Mouse (Mus musculus) lung, postnatal 0 days (tissue): ENCODE measurements at regions not wholly inside any gene's neighbourhood (a gene's known extent, or its start where the extent isn't known, plus 50 kb on each side); places are given as distances from the start of the nearest gene placed in this dataset.

Experiments
- ATAC-seq: fragments of 200-750 bp; cut with Nextera tagmentation; 2 replicates; pipeline ENCODE4 v1.8.0; 2017; ENCODE audit warnings: moderate library complexity
- DNase-seq: peaks from one replicate; pipeline ENCODE4 v3.0.0-alpha.2; 2016; ENCODE audit warnings: low spot score
- H3K27ac ChIP-seq: fragments of 300-500 bp; sonication (generic); 2 replicates; pipeline ENCODE4 v1.5.1; 2014; ENCODE audit warnings: antibody characterized with exemption, mild to moderate bottlenecking, low read length, mixed read lengths
- H3K27me3 ChIP-seq: fragments of 300-500 bp; sonication (generic); replicated peaks from 2 replicates; pipeline ENCODE4 v1.6.1; 2014; ENCODE audit warnings: low read length, mixed read lengths; ENCODE audit not compliant: insufficient read depth
- H3K36me3 ChIP-seq: fragments of 300-500 bp; sonication (generic); 2 replicates; pipeline ENCODE4 v1.6.1; 2014; ENCODE audit warnings: low read length, mixed read lengths; ENCODE audit not compliant: insufficient read depth
- H3K4me1 ChIP-seq: fragments of 300-500 bp; sonication (generic); 2 replicates; pipeline ENCODE4 v1.6.1; 2014; ENCODE audit warnings: antibody characterized with exemption, low read depth, low read length, mixed read lengths; ENCODE audit not compliant: insufficient read depth
- H3K4me2 ChIP-seq: fragments of 300-500 bp; sonication (generic); replicated peaks from 2 replicates; pipeline ENCODE4 v1.6.1; 2014; ENCODE audit warnings: low read depth, mild to moderate bottlenecking, low read length, moderate library complexity, mixed read lengths
- H3K4me3 ChIP-seq: fragments of 300-500 bp; sonication (generic); 2 replicates; pipeline ENCODE4 v1.5.1; 2014; ENCODE audit warnings: low read depth, low read length
- H3K9ac ChIP-seq: fragments of 300-500 bp; sonication (generic); replicated peaks from 2 replicates; pipeline ENCODE4 v1.6.1; 2014; ENCODE audit warnings: low read depth, mild to moderate bottlenecking
- H3K9me3 ChIP-seq: fragments of 300-500 bp; sonication (generic); 2 replicates; pipeline ENCODE4 v1.6.1; 2016; ENCODE audit warnings: low read length, mixed read lengths
- CTCF ChIP-seq: IDR thresholded peaks from 2 replicates; pipeline ENCODE4 v1.5.1; 2016; ENCODE audit warnings: antibody characterized with exemption, mild to moderate bottlenecking
- EP300 ChIP-seq: IDR thresholded peaks from 2 replicates; pipeline ENCODE4 v1.6.1; 2016; ENCODE audit warnings: antibody characterized with exemption, mild to moderate bottlenecking, control low read depth
- WGBS: fragments of 180-500 bp; shearing (Covaris S2); extraction: QIAGEN DNeasy Blood & Tissue Kit; methylation state at CpG from one replicate; pipeline ENCODE4 v1.1.7; 2014; 5-methylcytosine and 5-hydroxymethylcytosine counted together

DNA sequence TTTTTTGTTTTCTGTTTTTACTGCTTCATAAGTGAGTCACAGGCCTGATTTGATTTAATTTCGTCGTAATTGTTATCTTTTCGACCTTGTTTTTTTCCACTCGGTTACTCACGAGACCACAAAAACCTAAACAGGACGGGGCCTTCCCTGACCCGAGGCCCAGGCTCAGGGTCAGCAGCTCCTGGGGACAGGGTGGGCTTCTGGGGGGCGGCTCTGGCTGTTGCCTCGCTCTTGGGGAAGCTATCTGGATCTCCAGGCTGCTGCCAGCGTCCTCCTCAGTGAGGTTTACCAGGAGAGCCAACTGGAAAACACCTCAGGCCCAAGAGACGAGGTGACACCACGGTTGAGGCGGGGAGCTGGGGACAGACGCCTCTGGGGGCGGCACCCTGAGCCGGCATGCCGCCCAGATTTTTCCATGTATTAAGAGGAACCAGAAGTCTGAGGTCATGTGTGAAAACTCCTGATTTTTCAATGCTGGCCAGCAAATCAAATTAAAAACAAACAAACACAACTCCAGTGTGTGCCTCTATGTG, 71.8 kb upstream of the Tmem189 start:
- DNase-seq (peak; percentile 49), ATAC-seq (no peak)
- H3K4me2 ChIP-seq, result no peak overlapping the region
- no peak overlapping the region for H3K9ac ChIP-seq
- no peaks in the 10 kb centered on the region for H3K36me3 ChIP-seq
- no peak overlapping the region for H3K4me3 ChIP-seq
- no peaks in the 10 kb centered on the region for H3K27me3 ChIP-seq
- peak overlapping the region; percentile 29 for H3K27ac ChIP-seq
- H3K4me1 ChIP-seq, result peaks cover 19% of the 10 kb centered on the region; the same call in 1 of the 2 replicates
- TF ChIP-seq CTCF, result no peak
- no peak for TF ChIP-seq EP300
- 70% methylated on average over 17 of the region's 17 CpGs for WGBS
- no peaks in the 10 kb centered on the region for H3K9me3 ChIP-seq

DNA sequence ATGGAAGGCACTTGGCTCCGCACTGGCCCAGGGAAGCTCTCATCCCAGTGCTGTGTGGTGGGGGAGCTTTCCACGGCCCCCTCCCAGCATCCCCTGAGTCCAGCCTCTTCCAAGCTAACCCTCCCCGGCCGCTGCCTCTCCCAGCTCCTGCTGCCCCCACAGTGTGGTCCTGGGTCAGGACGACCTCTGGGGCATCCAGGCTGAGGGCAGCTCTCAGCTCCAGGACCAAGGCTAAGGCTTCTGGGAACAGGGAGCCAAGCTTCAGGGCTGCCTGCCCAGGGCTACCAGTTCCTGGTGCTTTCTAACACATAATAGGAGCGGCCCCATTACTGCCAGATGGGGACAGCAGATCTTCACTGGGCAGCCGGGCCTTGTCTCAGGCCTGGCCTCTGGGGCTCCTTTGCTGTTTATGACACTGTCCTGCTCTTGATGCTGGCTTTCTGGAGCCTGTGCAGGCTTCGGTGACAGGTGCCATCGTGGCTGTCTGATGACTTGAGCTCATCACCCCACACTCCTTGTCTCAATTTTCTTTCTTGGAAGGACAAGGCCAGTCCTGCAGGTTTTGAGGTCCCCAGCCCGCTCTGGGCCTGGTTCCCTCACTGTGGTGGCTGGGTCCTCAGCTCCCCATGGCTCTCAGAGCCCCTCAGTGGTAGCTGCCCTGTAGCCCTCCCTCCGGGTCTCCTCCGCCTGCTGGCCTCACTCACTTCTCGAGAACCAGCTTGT, 71.2 kb upstream of the Tmem189 start:
- DNase-seq (peak; percentile 28), ATAC-seq (no peak)
- no peak for TF ChIP-seq EP300
- 0 out of 2 replicates have a peak, but pooled peaks have one; percentile 14 for TF ChIP-seq CTCF
- no peak overlapping the region for H3K4me2 ChIP-seq
- H3K9me3 ChIP-seq, result no peaks in the 10 kb centered on the region
- H3K9ac ChIP-seq, result no peak overlapping the region
- no peaks in the 10 kb centered on the region for H3K36me3 ChIP-seq
- H3K4me1 ChIP-seq, result peaks cover 19% of the 10 kb centered on the region; the same call in 1 of the 2 replicates
- no peak overlapping the region for H3K4me3 ChIP-seq
- WGBS, result 73% methylated on average over 13 of the region's 13 CpGs
- H3K27me3 ChIP-seq, result no peaks in the 10 kb centered on the region
- H3K27ac ChIP-seq, result peak overlapping the region; percentile 29

DNA sequence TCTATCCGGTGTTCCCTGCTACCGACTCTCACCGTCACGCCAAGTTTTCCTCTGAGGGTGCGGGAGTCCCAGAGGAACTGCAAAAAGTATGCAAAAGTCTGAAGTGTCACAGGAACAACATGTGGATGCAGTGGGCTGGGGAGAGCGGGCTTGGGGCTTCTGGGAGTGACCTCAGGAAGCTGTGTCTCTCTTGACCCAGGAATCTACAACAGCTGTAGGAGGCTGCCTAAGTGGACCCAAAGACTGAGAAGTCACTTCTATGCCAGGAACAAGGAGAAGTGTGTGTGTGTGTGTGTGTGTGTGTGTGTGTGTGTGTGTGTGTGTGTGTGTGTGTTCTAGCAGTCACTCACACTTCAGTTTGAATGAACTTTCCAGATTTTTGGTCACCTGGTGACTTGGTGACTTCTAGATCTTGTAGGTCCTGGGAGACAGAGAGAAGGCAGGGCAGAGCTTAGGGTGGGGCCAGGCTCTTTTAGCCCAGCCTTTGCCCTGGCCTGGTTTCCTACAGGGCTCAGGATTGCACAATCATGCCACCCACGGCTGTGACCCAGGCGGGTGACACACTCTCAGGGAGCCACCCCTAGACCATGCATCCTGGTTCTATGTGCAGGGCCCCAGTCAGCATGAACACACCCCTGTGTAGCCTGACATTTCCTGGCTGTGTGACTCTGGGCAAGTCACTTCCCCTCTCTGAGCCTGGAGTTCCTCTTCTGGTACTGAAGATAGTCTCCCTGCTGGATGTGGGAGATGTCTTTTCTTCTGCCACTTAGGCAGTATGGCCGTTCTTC, 70.2 kb upstream of the Tmem189 start:
- Histone ChIP-seq H3K9me3 (no peaks in the 10 kb centered on the region), H3K4me3 (no peak overlapping the region), H3K27me3 (no peaks in the 10 kb centered on the region), H3K4me2 (no peak overlapping the region), H3K36me3 (no peaks in the 10 kb centered on the region), H3K4me1 (peaks cover 18% of the 10 kb centered on the region; the same call in 1 of the 2 replicates), H3K9ac (no peak overlapping the region), H3K27ac (peak overlapping the region; percentile 29)
- DNase-seq, result peak; percentile 84
- TF ChIP-seq CTCF (no peak), EP300 (no peak)
- peak; percentile 73 for ATAC-seq
- WGBS, result 74% methylated on average over 9 of the region's 9 CpGs

DNA sequence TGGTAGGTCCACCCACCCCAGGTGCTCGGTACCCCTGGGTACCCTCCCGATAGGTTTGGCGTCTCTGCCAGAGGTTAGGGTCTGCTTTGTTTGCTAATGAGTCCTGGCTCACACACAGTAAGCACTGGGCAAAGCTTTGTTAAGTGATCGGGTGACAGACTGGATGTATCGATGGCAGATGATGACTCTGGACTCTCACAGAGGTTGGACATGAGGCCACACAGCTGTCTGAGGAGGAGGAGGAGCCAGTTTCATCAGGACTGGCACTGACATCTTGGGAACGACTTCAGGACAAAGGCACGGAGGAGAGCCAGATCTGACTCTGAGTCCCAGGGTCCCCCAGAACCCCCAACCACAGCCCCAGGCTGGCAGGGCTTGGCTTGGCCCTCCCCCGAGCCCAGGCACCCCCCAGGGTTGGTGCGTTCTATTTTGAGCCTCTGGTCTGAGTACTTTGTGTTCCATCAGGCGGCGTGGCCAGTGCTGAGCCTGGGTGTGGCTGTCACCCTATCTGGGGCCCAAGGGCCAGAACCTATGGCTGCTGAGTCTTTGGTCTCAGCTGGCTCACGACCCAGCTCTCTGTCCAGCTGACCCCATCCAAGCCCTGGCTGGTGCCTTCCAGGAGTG, 67.6 kb upstream of the Tmem189 start:
- peak; percentile 54 for ATAC-seq
- peak overlapping the region; percentile 85 for H3K27ac ChIP-seq
- peak; percentile 72 for DNase-seq
- no peaks in the 10 kb centered on the region for H3K36me3 ChIP-seq
- WGBS, result 31% methylated on average over 12 of the region's 12 CpGs
- H3K27me3 ChIP-seq, result no peaks in the 10 kb centered on the region
- H3K4me2 ChIP-seq, result no peak overlapping the region
- peaks cover 14% of the 10 kb centered on the region; the same call in 1 of the 2 replicates for H3K4me1 ChIP-seq
- H3K9ac ChIP-seq, result 0 out of 2 replicates have a peak overlapping the region, but pooled peaks have one; percentile 19
- TF ChIP-seq CTCF (no peak), EP300 (no peak)
- no peak overlapping the region for H3K4me3 ChIP-seq
- H3K9me3 ChIP-seq, result no peaks in the 10 kb centered on the region

DNA sequence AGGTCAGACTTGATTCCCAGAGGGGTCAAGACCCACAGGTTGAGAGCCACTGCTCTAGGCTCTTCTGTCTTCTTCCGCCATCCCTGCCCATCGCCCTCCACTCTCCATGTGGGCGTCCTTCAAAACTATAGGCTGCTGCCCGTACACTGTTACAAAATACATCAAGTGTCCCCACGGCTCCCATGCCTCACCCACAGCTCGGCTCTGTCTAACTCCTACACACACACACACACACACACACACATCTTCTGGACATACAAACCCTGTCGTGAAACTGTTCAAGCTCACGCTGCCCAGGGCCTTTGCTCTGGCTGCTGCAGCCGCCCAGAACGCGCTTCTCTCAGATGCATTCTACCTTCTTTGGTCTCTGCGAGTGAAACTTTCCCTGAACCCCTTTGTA, 67.1 kb upstream of the Tmem189 start:
- peak; percentile 61 for DNase-seq
- Histone ChIP-seq H3K4me3 (no peak overlapping the region), H3K4me1 (peaks cover 14% of the 10 kb centered on the region; the same call in 1 of the 2 replicates), H3K27ac (peak overlapping the region; percentile 85), H3K36me3 (no peaks in the 10 kb centered on the region), H3K4me2 (no peak overlapping the region), H3K27me3 (no peaks in the 10 kb centered on the region), H3K9ac (0 out of 2 replicates have a peak overlapping the region, but pooled peaks have one; percentile 19), H3K9me3 (no peaks in the 10 kb centered on the region)
- no peak for ATAC-seq
- 59% methylated on average over 12 of the region's 12 CpGs for WGBS
- TF ChIP-seq CTCF (no peak), EP300 (0 out of 2 replicates have a peak, but pooled peaks have one; percentile 18)
